Mouse (Mus musculus): ENCODE results near the gene Arhgap23. TPM values are rescaled to one million over a fixed set of nuclear protein-coding genes. Genes with fewer than 3 reads are reported as not detected.
A peak's percentile ranks its signal among the peaks of the same experiment; 100 is the strongest.

Arhgap23 gene
- polyA plus RNA-seq, 1 experiment from 2014 or later: 2.8 TPM

GRCm38 (mm10) chr11:97463166-97463565 lies 47.8 kb downstream of the Arhgap23 start:
- H3K36me3 ChIP-seq (ENCODE audit: control insufficient read depth, insufficient read depth, low read length): 0 out of 2 replicates have a peak, but pooled peaks cover 2% of the 10 kb centered on the region
- 42% methylated on average over 33 of the region's 33 CpGs for WGBS
- ATAC-seq (ENCODE audit: low FRiP score) (no peak), DNase-seq (ENCODE audit: low spot score, missing footprints) (no peak)
- H3K4me3 ChIP-seq (ENCODE audit: low read depth, low read length): no peak overlapping the region
- no peaks in the 10 kb centered on the region for H3K9me3 ChIP-seq (ENCODE audit: control insufficient read depth, low read length)
- no peak overlapping the region for H3K4me2 ChIP-seq
- no peaks in the 10 kb centered on the region; the same call in 1 of the 2 replicates for H3K4me1 ChIP-seq (ENCODE audit: control insufficient read depth, insufficient read depth, low read length)
- H3K9ac ChIP-seq (ENCODE audit: low read length): no peak overlapping the region
- H3K27ac ChIP-seq (ENCODE audit: low read depth, low read length): no peak overlapping the region
- peaks cover 14% of the 10 kb centered on the region for H3K27me3 ChIP-seq (ENCODE audit: control insufficient read depth, insufficient read depth, low read length)

- H3K4me3 ChIP-seq (ENCODE audit: low read depth, low read length): no peak overlapping the region
- no peaks in the 10 kb centered on the region; the same call in 1 of the 2 replicates for H3K4me1 ChIP-seq (ENCODE audit: control insufficient read depth, insufficient read depth, low read length)
- DNase-seq (ENCODE audit: low spot score, missing footprints): no peak
- H3K27me3 ChIP-seq (ENCODE audit: control insufficient read depth, insufficient read depth, low read length): peaks cover 14% of the 10 kb centered on the region
- 87% methylated on average over 4 of the region's 4 CpGs for WGBS
- H3K9me3 ChIP-seq (ENCODE audit: control insufficient read depth, low read length): no peaks in the 10 kb centered on the region
- ATAC-seq (ENCODE audit: low FRiP score): no peak
- H3K27ac ChIP-seq (ENCODE audit: low read depth, low read length): no peak overlapping the region
- no peak overlapping the region for H3K9ac ChIP-seq (ENCODE audit: low read length)
- H3K4me2 ChIP-seq: no peak overlapping the region
- H3K36me3 ChIP-seq (ENCODE audit: control insufficient read depth, insufficient read depth, low read length): 0 out of 2 replicates have a peak, but pooled peaks cover 2% of the 10 kb centered on the region
These were observed 48.7 kb downstream of the Arhgap23 start for GRCm38 (mm10) chr11:97463991-97464390.

- H3K9ac ChIP-seq (ENCODE audit: low read length): no peak overlapping the region
- no peak overlapping the region for H3K4me2 ChIP-seq
- no peaks in the 10 kb centered on the region for H3K9me3 ChIP-seq (ENCODE audit: control insufficient read depth, low read length)
- peaks cover 14% of the 10 kb centered on the region for H3K27me3 ChIP-seq (ENCODE audit: control insufficient read depth, insufficient read depth, low read length)
- no peaks in the 10 kb centered on the region; the same call in 1 of the 2 replicates for H3K4me1 ChIP-seq (ENCODE audit: control insufficient read depth, insufficient read depth, low read length)
- DNase-seq (ENCODE audit: low spot score, missing footprints): no peak
- no peak overlapping the region for H3K27ac ChIP-seq (ENCODE audit: low read depth, low read length)
- no peaks in the 10 kb centered on the region for H3K36me3 ChIP-seq (ENCODE audit: control insufficient read depth, insufficient read depth, low read length)
- no peak overlapping the region for H3K4me3 ChIP-seq (ENCODE audit: low read depth, low read length)
- no peak for ATAC-seq (ENCODE audit: low FRiP score)
- WGBS: 90% methylated on average over 12 of the region's 12 CpGs
These were observed 50.6 kb downstream of the Arhgap23 start for GRCm38 (mm10) chr11:97465957-97466356.

- no peak overlapping the region for H3K4me3 ChIP-seq (ENCODE audit: low read depth, low read length)
- no peak overlapping the region for H3K4me2 ChIP-seq
- H3K9me3 ChIP-seq (ENCODE audit: control insufficient read depth, low read length): no peaks in the 10 kb centered on the region
- H3K27me3 ChIP-seq (ENCODE audit: control insufficient read depth, insufficient read depth, low read length): peaks cover 14% of the 10 kb centered on the region
- H3K27ac ChIP-seq (ENCODE audit: low read depth, low read length): no peak overlapping the region
- no peaks in the 10 kb centered on the region; the same call in 1 of the 2 replicates for H3K4me1 ChIP-seq (ENCODE audit: control insufficient read depth, insufficient read depth, low read length)
- no peaks in the 10 kb centered on the region for H3K36me3 ChIP-seq (ENCODE audit: control insufficient read depth, insufficient read depth, low read length)
- H3K9ac ChIP-seq (ENCODE audit: low read length): no peak overlapping the region
- 81% methylated on average over 10 of the region's 10 CpGs for WGBS
- ATAC-seq (ENCODE audit: low FRiP score) (no peak), DNase-seq (ENCODE audit: low spot score, missing footprints) (no peak)
These were observed 51.3 kb downstream of the Arhgap23 start for GRCm38 (mm10) chr11:97466444-97467160.

- H3K36me3 ChIP-seq (ENCODE audit: control insufficient read depth, insufficient read depth, low read length): no peaks in the 10 kb centered on the region
These were observed 53.4 kb downstream of the Arhgap23 start for GRCm38 (mm10) chr11:97468639-97469287.

GRCm38 (mm10) chr11:97469828-97470227 lies 54.5 kb downstream of the Arhgap23 start:
- Histone ChIP-seq H3K9ac (ENCODE audit: low read length) (no peak overlapping the region), H3K27ac (ENCODE audit: low read depth, low read length) (no peak overlapping the region), H3K9me3 (ENCODE audit: control insufficient read depth, low read length) (no peaks in the 10 kb centered on the region), H3K4me1 (ENCODE audit: control insufficient read depth, insufficient read depth, low read length) (no peaks in the 10 kb centered on the region), H3K4me2 (no peak overlapping the region), H3K36me3 (ENCODE audit: control insufficient read depth, insufficient read depth, low read length) (no peaks in the 10 kb centered on the region; the same call in 1 of the 2 replicates), H3K27me3 (ENCODE audit: control insufficient read depth, insufficient read depth, low read length) (no peaks in the 10 kb centered on the region), H3K4me3 (ENCODE audit: low read depth, low read length) (no peak overlapping the region)
- 86% methylated on average over 7 of the region's 7 CpGs for WGBS
- DNase-seq (ENCODE audit: low spot score, missing footprints): no peak
- no peak for ATAC-seq (ENCODE audit: low FRiP score)

More at GRCm38 (mm10) chr11:97468639-97469287, 53.4 kb downstream of the Arhgap23 start:
- DNase-seq (ENCODE audit: low spot score, missing footprints) (peak; percentile 98), ATAC-seq (ENCODE audit: low FRiP score) (peak; percentile 52)
- 49% methylated on average over 14 of the region's 14 CpGs for whole genome bisulfite sequencing
- H3K9me3 ChIP-seq (ENCODE audit: control insufficient read depth, low read length): no peaks in the 10 kb centered on the region
- no peak overlapping the region for H3K4me2 ChIP-seq
- H3K27ac ChIP-seq (ENCODE audit: low read depth, low read length): no peak overlapping the region
- peaks cover 7% of the 10 kb centered on the region for H3K27me3 ChIP-seq (ENCODE audit: control insufficient read depth, insufficient read depth, low read length)
- no peaks in the 10 kb centered on the region for H3K4me1 ChIP-seq (ENCODE audit: control insufficient read depth, insufficient read depth, low read length)
- H3K4me3 ChIP-seq (ENCODE audit: low read depth, low read length): no peak overlapping the region
- H3K9ac ChIP-seq (ENCODE audit: low read length): no peak overlapping the region

GRCm38 (mm10) chr11:97471276-97471675 lies 55.9 kb downstream of the Arhgap23 start:
- no peaks in the 10 kb centered on the region for H3K4me1 ChIP-seq (ENCODE audit: control insufficient read depth, insufficient read depth, low read length)
- no peaks in the 10 kb centered on the region for H3K27me3 ChIP-seq (ENCODE audit: control insufficient read depth, insufficient read depth, low read length)
- WGBS: 89% methylated on average over 6 of the region's 6 CpGs
- DNase-seq (ENCODE audit: low spot score, missing footprints) (no peak), ATAC-seq (ENCODE audit: low FRiP score) (no peak)
- no peak overlapping the region for H3K27ac ChIP-seq (ENCODE audit: low read depth, low read length)
- H3K9ac ChIP-seq (ENCODE audit: low read length): no peak overlapping the region
- no peaks in the 10 kb centered on the region; the same call in 1 of the 2 replicates for H3K36me3 ChIP-seq (ENCODE audit: control insufficient read depth, insufficient read depth, low read length)
- H3K9me3 ChIP-seq (ENCODE audit: control insufficient read depth, low read length): no peaks in the 10 kb centered on the region
- no peak overlapping the region for H3K4me3 ChIP-seq (ENCODE audit: low read depth, low read length)
- H3K4me2 ChIP-seq: no peak overlapping the region

- DNase-seq (ENCODE audit: low spot score, missing footprints) (peak; percentile 97), ATAC-seq (ENCODE audit: low FRiP score) (peak; percentile 59; the same call in 1 of the 2 replicates)
- H3K4me2 ChIP-seq: no peak overlapping the region
- H3K36me3 ChIP-seq (ENCODE audit: control insufficient read depth, insufficient read depth, low read length): no peaks in the 10 kb centered on the region; the same call in 1 of the 2 replicates
- no peak overlapping the region for H3K27ac ChIP-seq (ENCODE audit: low read depth, low read length)
- H3K4me1 ChIP-seq (ENCODE audit: control insufficient read depth, insufficient read depth, low read length): no peaks in the 10 kb centered on the region; the same call in 1 of the 2 replicates
- no peak overlapping the region for H3K9ac ChIP-seq (ENCODE audit: low read length)
- no peak overlapping the region for H3K4me3 ChIP-seq (ENCODE audit: low read depth, low read length)
- H3K9me3 ChIP-seq (ENCODE audit: control insufficient read depth, low read length): no peaks in the 10 kb centered on the region
- no peaks in the 10 kb centered on the region for H3K27me3 ChIP-seq (ENCODE audit: control insufficient read depth, insufficient read depth, low read length)
- WGBS: 59% methylated on average over 8 of the region's 8 CpGs
These were observed 61.2 kb downstream of the Arhgap23 start for GRCm38 (mm10) chr11:97476334-97477095.

All from midbrain, embryonic 11.5 days (tissue).